Mouse (Mus musculus) liver, adult (tissue): ENCODE results near the gene Adcy9.

Source experiments
- GATA4 ChIP-seq: IDR thresholded peaks from 2 replicates; pipeline ENCODE4 v1.6.1; 2014; ENCODE audit warnings: mild to moderate bottlenecking, low read length; ENCODE audit not compliant: insufficient replicate concordance

Adcy9 gene

DNA sequence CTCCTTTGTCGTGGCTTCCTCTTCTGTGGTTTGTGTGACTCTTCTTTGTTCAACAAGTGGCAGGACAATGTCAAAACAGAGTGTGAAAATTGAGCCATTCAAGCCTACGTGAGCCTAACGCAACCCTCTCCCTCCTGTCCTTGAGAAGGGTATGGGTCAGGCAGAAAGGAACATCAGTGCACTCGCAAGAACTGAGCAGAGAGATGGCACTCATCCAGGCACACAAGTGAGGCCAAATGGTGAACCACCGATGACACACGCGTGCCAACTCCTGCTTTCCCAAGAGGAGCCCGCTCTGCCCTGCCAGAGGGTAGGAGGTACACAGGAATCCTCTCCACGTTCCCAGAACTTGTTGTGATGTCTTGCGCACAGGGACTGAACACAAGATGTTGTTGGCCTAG, 50.2 kb downstream of the Adcy9 start:
- TF ChIP-seq GATA4 = no peak

DNA sequence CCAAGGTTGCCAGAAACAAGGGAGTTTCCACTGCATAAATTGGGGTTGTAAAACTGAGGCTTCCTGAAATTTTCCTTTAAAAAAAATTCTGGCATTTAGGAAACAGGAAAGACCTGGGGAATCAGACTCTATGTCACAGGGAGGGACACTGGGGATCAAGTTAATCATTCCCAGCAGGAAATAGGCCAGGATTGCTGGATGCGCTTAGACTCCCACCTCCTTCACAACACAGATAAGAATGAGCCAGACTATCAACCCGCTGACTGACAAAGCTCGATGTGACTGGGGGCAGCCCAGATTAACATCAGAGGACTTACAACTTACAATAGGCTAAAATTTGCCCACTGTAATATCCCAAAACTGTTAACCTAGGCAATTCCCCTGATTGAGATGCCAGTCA, 52.4 kb downstream of the Adcy9 start:
- TF ChIP-seq GATA4 = peak; percentile 93

DNA sequence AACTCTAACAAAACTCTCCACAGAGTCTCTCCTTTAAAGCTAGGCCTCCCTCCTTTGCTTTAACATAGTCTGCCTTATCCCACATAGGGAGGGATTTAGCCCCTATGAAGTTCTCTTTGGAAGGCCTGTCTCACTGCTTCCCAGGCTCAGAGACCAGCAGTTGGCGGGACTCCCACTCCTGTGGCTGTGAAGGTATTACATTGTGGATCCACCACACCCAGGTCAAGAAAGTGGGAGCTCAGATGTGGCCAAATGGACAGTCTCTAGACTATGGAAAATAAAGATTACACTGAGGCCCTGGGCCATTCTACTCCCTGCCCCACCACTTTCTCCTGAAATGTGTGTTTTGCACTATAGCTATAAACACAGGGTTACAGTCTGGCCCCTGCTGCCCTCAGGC, 53.0 kb downstream of the Adcy9 start:
- TF ChIP-seq GATA4 = no peak

DNA sequence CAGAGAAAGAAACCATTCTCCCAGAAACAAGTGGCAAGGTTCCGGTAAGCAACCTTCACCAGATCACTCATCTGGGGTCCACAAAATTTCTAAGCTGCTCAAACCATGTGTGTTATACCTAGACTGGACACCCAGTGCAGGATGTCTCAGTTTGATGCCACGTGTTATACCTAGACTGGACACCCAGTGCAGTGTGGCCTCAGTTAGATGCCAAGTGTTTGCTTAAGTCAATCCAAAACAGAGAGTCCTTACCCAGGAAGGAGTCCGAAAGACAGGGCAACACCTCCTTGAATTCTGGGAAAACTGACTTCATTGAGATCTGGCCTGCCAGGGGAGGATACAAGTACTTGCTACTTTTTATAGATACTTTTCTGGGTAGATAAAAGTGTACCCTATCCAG, 53.6 kb downstream of the Adcy9 start:
- no peak for TF ChIP-seq GATA4

DNA sequence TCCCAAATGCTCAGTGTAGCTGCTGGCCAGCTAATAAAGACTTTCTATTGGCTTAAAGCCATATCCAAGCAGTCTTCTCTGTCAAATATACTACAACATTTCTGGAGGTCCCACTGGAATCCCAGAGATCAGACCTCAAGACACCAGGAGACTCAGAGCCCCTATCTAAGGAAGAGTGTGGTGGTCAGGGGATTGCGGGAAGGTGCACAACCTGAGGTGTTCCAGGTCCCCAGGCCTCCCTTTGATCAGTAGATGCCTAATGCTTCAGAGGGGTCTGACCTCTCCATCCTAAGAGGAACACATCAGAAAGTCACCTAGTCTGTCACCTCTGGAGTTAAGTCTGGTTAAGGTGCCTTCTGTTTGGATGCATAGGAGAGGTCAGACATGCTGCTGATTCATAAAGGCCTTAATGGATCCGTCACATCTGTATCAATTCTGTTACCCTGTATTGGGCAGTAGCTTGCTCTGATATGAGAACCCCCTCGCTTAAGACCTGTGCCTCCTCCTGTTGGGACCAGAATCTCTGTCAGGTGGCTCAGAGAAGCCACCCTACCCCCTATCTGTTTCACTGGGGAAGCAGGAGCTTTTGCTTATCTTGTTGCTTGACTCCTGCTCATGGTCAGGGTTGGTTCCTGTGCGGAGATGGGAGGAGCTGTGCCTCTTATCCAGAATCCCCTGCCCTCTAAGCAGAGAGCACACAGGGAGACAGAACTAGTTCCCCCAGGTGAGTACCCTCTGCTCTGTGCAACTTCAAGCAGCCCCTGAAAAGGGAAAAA, 56.8 kb downstream of the Adcy9 start:
- no peak for TF ChIP-seq GATA4

DNA sequence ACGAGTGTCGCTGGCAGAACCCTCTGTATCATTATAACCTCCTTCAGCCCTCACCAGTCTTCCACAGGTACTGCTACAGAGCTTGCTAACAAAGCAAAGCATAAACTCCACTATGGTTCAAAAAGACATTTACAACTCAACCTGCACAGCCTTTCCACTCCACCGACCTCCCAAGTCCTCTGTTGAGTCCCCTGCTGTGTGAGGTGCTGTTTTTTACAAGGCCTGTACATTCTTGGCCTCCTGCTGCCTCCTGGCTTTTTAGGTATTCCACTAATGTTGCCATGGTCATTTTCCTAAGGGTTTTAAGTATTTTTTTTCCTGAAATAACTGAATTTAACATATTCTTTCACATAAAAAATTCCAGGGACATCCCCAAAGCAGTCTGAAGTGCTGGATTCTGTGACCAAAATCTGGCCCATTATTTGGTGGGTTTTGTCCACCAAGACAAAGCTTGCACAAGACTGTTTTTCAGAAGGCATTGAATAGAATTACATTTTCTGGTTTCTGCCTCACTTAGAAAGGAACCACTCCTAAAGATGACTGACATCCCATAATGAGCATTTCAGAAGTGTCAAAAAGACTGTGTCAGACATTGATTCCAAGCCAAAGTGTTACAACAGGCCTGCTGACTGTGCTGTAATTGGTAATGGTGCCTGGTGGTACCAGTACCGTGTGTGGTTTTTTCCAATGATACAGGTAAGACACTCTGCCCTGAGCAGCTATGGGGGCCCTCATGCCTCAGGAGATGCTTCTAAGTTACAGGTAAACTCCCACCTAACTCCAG, 64.8 kb downstream of the Adcy9 start:
- TF ChIP-seq GATA4 = no peak

DNA sequence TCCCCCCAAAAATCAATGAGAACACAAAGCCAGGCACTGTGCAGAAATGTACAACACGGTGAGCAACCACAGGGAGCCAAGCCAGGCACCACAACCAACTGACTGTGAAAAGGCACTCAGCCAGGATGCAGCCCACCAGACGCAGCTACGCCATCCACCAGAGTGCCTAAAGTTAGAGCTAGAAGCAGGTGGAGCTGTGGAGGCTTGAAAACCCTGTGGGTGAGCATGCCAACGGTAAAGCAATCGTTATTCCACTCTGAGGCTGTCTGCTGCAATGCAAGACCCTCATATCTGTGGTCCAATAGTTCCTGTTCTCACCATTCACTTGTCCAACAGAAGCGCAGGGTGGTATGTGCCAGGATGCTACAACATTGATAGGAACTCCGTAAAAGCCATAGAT, 77.7 kb downstream of the Adcy9 start:
- TF ChIP-seq GATA4 = no peak

DNA sequence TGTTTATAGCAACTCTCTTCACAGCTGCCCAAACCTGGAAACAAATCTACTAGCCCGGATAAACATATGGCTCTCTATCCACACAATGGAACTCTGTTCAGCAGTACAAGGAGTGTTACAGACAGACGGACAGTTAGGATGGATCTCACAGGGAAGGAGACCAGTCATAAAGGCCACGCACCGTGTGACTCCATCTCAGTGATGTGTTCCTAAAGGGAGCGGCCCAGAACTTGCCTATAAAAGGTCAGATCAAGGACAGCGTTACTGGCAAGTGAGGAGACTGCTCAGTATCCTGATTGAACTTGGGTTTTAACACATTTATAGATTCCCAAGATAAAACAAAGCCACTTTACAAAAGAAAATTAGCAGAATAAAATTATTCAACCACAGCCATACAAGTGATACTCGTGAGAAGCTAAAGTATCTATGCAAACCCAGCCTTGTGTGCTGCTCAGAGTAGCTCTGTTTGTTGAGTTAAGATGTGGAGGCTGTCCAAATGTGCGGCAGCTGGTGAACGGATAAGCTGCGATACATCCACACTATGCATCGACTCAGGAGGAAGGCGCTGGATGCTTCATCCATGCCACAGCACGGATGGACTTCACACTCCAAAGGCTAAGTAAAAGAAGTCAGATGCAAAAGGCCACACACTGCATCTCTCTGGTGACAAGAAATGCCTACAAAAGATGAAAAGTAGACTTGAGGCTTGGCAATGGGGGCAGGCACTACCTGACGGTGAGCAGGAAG, 78.8 kb downstream of the Adcy9 start:
- TF ChIP-seq GATA4 = no peak

DNA sequence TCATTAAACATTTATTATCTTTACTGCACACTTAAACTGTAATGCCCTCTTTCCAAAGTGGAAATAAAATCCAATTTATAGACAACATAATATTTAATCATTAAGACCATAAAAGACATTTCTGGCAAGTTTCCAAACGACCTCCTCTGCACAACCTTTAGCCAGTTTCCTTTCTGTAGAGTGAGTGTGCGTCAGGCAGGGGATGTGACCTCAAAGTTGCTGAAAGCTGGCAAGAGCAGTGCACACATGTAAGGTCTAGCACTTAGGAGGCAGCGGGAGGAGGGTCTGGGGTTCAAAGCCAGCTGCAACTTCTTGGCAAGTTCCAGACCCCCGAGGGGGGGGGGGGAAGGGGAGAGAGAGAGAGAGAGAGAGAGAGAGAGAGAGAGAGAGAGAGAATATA, 83.0 kb downstream of the Adcy9 start:
- no peak for TF ChIP-seq GATA4

DNA sequence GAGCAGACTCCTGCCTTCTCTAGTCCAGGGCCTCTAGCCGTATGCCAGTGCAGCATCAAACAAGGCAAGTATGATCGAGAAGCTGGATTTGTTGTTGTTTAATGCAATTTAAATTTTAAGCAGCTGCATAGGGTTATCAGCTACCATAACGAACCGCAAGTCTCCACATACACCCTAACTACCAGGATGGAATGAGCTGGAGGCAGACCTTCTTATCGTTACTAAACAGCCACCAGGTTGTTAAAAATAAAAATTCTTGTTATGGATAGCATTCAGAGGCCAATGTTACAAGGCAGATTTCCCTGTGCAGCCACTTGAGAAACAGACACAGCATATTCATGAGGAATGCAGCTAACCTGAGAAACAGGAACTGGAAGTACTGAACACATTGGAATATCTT, 86.5 kb downstream of the Adcy9 start:
- TF ChIP-seq GATA4 = no peak

DNA sequence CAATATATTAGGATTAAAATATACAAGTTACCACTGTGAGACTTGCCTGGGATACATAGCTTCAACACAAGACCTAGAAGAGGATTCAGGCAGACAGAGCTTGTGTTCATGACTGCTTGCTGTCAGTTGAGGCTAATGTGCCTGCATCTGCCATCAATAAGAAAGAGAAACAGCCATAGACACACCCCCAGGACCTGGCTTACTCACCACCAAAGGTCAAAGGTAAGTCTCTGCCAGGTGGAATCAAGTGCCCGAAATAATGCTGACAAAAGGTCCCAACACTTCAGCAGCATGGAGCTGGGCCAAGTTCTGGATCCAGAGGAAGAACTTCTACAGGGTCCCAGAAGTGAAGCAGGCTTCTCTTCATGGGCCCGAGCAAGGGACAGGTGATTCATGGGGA, 86.9 kb downstream of the Adcy9 start:
- no peak for TF ChIP-seq GATA4

DNA sequence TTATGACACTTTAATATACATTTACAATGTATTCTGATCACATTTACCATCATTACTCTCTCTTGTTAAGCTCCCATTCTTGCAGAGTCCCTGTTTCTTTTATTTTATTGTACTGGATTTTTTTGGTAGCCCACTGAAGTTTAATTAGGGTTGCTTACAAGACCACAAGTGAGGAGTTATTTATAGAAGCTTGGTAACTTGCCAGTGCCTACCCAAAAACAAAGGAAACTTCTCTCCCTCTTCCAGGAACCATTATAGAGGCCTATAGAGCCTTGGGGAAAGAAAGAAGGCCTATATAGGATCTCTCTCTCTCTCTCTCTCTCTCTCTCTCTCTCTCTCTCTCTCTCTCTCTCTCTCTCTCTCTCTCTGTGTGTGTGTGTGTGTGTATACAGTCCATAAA, 93.2 kb downstream of the Adcy9 start:
- TF ChIP-seq GATA4 = no peak

DNA sequence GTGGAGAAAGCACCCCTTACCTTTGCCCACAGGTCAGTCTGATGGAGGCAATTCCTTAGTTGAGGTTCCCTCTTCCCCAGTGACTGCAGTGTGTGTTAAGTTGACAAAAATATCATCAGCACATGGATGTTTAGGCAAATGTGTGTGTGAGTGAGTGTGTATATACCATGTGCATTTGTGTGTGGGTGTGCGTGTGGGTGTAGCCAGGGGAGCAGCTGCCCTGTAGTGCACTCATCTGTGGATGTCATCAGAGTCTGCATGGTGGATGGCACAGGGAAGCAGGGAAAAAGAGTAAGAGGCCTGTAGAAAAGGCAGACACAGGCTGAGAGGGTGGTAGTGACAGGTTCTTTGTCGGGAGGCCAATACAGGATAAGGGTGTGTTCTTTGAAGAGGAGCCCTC, 94.5 kb downstream of the Adcy9 start:
- no peak for TF ChIP-seq GATA4

DNA sequence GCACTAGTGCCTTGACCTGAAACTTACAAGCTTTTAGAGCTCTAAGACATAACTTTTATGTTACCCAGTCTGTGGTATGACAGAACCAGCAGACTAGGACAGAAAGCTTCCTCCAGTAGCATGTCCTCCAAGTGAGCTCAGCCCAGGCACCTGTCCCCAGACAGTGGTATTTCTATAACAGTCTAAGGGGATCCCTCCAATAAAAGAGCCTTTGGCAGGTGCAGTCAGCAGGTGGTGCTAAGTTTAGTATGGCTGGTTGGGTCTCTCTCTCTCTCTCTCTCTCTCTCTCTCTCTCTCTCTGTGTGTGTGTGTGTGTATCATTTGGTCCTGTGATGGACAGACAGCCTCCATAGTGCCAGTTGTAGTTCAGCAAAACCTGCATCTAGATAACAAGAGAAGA, 95.3 kb downstream of the Adcy9 start:
- TF ChIP-seq GATA4 = no peak

DNA sequence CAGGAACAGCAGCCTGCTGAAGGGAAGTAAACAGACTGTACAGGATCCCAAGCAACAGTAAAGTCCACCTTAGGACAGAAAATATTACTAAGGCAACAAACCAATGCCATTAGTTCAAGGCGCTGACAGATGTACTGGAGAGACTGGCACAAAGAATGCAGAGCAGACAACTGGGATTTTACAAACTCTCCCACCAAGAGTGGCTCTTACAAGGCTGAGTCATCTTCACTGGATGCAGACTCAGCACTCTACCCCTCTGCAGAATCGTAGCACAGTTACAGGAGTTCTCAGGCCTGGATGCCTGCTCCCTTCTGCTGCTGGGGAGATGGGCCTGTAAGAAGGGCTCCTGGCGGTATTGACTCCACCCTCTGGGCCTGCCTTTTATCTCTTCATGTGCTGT, 99.4 kb downstream of the Adcy9 start:
- TF ChIP-seq GATA4 = no peak

DNA sequence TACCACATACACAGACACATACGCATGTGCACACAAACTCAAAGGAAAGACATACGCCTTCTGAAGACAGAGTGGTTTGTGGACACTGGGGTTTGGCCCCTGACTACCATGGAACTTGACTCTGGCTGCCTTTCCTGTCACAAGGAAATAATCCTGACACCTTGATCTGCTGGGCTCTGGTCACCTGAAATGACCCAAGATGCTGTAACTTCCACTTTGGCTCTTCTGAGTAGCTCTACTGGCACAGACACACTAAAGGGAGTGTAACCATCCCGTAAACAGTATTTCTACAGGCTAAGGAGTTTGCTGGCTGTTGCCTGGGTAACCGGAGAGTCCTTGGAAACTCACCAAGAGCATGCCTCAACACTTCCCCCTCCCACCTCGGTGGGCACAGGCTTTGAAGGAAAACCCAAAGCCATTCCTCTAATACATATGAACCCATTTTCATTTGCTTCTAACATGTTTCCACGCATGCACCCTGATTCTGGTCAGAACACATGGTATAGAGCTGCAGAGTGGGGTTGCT, 102.2 kb downstream of the Adcy9 start:
- TF ChIP-seq GATA4 = no peak
